Mouse (Mus musculus): Measurements from ENCODE around the gene Krt7.
A peak's percentile ranks its signal among the peaks of the same experiment; 100 is the strongest.

Krt7 gene

GRCm38 (mm10) chr15:101376776-101377061, 34.1 kb upstream of the Krt7 start:
- no peak for DNase-seq (ENCODE audit: low spot score)

- no peak for DNase-seq (ENCODE audit: low spot score)
Measured at GRCm38 (mm10) chr15:101378646-101379045, 32.2 kb upstream of the Krt7 start.

GRCm38 (mm10) chr15:101381758-101382157, 29.1 kb upstream of the Krt7 start:
- DNase-seq (ENCODE audit: low spot score), result peak; percentile 86

GRCm38 (mm10) chr15:101382811-101383210, 28.0 kb upstream of the Krt7 start:
- no peak for DNase-seq (ENCODE audit: low spot score)

GRCm38 (mm10) chr15:101384610-101385009, 26.2 kb upstream of the Krt7 start:
- no peak for DNase-seq (ENCODE audit: low spot score)

GRCm38 (mm10) chr15:101385064-101385463, 25.8 kb upstream of the Krt7 start:
- DNase-seq (ENCODE audit: low spot score), result no peak

- no peak for DNase-seq (ENCODE audit: low spot score)
Measured at GRCm38 (mm10) chr15:101387176-101387575, 23.7 kb upstream of the Krt7 start.

GRCm38 (mm10) chr15:101388034-101388541, 22.8 kb upstream of the Krt7 start:
- DNase-seq (ENCODE audit: low spot score), result no peak

- no peak for DNase-seq (ENCODE audit: low spot score)
Measured at GRCm38 (mm10) chr15:101390203-101390602, 20.6 kb upstream of the Krt7 start.

- no peak for DNase-seq (ENCODE audit: low spot score)
Measured at GRCm38 (mm10) chr15:101392251-101392650, 18.6 kb upstream of the Krt7 start.

GRCm38 (mm10) chr15:101394908-101395307, 15.9 kb upstream of the Krt7 start:
- no peak for DNase-seq (ENCODE audit: low spot score)

GRCm38 (mm10) chr15:101396466-101396865, 14.4 kb upstream of the Krt7 start:
- no peak for DNase-seq (ENCODE audit: low spot score)

- no peak for DNase-seq (ENCODE audit: low spot score)
Measured at GRCm38 (mm10) chr15:101396921-101397320, 13.9 kb upstream of the Krt7 start.

GRCm38 (mm10) chr15:101397683-101398082, 13.2 kb upstream of the Krt7 start:
- DNase-seq (ENCODE audit: low spot score), result no peak

GRCm38 (mm10) chr15:101398269-101398668, 12.6 kb upstream of the Krt7 start:
- DNase-seq (ENCODE audit: low spot score), result peak; percentile 83

GRCm38 (mm10) chr15:101412188-101412587, 1.3 kb downstream of the Krt7 start:
- peak; percentile 87 for DNase-seq (ENCODE audit: low spot score)

- no peak for DNase-seq (ENCODE audit: low spot score)
Measured at GRCm38 (mm10) chr15:101413916-101414635, 3.2 kb downstream of the Krt7 start.

- DNase-seq (ENCODE audit: low spot score), result no peak
Measured at GRCm38 (mm10) chr15:101414807-101415565, 4.1 kb downstream of the Krt7 start.

- no peak for DNase-seq (ENCODE audit: low spot score)
Measured at GRCm38 (mm10) chr15:101418950-101419349, 8.1 kb downstream of the Krt7 start.

GRCm38 (mm10) chr15:101420903-101421302, 10.1 kb downstream of the Krt7 start:
- no peak for DNase-seq (ENCODE audit: low spot score)

- DNase-seq (ENCODE audit: low spot score), result peak; percentile 69
Measured at GRCm38 (mm10) chr15:101424914-101425313, 14.1 kb downstream of the Krt7 start.

GRCm38 (mm10) chr15:101436611-101437010, 25.8 kb downstream of the Krt7 start:
- DNase-seq (ENCODE audit: low spot score), result no peak

GRCm38 (mm10) chr15:101438555-101438954, 27.7 kb downstream of the Krt7 start, which contains the start of gene Krt87:
Gene Krt87 (minus strand): TSS chr15:101438804.
- DNase-seq (ENCODE audit: low spot score), result no peak

Data from lung, postnatal 25 days (tissue).